Mouse (Mus musculus) brain, adult 2 months (tissue): ENCODE results near the gene Rtn2.

Experiments
- DNase-seq: peaks from one replicate; pipeline ENCODE4 v3.0.0; 2011; ENCODE audit warnings: low read depth, low spot score

Gene Rtn2

DNA sequence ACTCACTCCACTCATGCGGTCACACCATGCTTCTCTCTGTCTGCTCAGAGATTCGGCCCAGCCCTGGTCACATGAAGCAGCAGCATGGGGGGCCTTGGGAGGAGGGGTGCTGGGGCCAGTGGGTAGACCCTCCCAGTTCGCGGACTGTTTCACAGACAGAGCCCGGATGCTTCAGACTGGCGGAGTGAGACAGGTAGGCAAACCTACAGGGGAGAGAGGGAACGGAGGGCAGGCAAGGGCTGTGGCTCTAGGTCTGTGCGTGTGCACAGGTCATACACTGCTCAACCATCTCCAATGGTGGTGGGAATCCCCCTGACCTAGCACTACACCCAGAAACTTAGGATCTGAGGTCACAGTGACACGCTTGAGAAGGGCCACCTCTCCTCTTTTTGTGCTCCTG is 37.0 kb downstream of the Rtn2 start:
- no peak for DNase-seq

DNA sequence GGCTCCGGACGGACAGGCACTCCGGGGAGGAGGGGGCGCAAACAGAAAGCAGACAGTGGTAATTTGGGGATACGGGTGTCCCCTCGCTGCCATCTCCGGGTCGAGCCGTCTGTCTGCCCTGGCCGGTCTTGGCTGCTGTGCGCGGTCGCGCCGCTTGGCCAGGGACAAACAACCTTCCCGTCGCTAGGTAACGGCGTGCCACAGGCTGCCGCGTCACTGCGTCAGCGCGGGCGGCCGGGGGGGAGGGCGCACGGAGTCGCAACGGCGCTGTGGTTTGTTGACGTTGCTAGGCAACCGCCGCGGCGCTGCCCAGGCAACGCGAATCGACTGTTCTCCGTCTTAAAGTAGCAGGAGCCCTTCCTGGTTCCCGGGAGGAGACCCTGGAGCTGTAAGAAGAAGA is 37.5 kb downstream of the Rtn2 start:
- DNase-seq = peak; percentile 98

DNA sequence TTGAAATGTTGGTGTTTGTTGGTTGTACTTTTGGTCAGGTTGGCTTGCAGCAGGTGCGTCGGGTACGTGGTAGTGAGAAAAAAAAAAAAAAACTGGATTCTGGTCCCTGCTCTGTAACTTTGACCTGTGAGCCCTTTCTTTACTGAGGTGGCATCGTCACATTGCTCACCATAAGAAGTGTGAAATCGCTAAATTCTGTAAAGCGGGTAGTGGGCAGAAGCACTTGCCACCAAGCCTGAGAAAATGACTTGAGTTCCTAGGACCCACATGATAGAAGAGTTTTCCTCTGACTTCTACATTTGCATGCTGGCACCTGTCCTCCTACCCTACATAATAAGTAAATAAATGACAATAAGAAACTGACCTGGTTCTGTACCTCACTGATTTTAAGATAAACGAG is 38.2 kb downstream of the Rtn2 start:
- no peak for DNase-seq

DNA sequence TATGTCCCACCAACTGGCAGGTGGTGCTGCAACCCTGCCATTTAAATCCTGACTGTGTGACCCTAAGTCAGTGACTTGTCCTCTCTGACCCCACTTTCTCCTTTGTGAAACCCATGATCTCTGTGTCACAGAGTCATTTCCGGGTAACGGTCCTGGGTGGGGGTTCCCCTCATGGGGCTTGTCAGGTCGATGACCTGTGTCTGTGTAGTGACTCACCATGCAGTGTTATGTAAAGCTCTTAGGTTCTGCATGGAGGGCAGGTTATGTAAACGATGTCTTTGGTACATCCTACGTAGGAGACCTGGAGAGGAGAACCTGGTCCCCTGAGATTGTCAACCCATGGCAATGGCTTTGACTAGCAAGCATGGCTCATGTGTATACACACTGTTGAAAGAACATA is 39.0 kb downstream of the Rtn2 start:
- DNase-seq = no peak

DNA sequence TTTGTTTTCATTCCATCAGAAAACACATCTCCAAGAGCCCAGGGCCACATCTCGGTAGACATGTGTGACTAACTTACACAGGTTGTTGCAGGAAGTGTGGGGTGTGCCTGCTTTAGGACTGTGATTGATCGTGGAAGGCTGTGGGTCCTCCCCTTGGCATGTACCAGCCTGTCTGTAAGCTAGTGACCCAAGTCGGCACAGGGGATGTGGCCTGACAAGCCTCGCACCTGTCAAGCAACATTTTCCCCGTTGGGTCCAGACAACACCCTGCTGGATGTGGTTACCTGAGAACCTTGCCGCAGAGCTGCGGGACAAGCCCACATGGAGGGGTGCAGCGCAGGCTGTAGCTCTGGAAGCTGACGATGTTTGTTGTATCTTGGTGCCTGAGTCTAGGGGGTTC is 40.1 kb downstream of the Rtn2 start:
- no peak for DNase-seq

DNA sequence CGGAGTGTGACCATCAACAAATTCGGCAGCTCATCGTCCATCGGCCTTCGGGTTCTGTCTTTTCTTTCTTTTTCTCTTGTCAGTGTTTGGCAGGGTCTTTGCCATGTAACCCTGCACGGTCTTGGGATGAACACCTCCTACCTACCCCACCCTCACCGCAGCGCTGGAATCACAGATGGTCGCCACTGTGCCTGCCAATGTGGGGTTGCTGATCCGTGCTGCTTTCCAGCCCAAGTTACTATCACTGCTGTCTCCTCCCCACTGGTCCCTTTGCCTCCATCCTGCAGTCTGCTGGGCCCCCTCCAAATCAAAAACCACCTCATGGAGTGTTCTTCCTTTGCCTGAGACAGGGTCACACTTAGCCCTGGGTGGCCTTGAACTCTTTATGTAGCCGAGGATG is 41.8 kb downstream of the Rtn2 start:
- no peak for DNase-seq

DNA sequence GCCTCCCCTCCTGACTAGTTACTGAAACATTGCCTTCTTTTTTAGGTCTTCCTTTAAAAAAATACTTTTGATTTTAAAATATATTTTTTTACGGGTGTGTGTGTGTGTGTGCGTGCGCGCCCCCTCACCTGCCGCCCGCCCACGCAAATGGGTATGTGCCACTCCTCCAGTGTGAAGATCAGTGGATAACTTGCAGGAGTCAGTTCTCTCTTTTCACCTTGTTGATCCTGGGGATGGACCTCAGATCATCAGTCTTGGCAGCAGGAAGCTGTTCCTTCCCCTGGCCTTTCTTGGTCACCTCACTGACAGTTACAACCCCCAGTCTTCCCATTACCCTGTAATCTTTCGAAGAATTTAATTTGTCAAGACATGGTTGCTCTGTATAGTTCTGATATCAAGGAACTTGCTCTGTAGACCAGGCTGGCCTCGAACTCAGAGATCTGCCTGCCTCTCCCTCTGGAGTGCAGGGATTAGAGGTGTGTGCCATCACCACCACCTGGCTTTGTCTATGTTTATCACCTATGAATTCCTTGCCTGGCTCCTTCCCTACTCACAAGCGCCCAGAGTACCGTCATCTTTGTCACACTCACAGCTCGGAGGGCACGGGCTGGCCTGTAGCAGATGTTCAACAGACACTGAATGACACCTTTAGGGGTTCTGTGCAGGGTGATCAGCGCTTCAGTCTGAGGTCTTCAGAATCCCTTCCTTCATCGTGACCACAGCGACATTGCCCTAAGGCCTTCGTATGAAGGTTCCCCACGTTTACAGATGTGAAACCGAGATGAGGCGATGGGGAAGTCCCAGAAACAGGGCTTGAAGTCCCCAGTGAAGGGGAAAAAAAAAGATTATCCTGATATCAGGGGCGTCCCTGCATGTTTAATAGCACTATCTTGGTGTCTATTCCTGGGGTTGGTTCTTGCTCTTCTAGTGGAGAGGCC is 43.1 kb downstream of the Rtn2 start:
- no peak for DNase-seq

DNA sequence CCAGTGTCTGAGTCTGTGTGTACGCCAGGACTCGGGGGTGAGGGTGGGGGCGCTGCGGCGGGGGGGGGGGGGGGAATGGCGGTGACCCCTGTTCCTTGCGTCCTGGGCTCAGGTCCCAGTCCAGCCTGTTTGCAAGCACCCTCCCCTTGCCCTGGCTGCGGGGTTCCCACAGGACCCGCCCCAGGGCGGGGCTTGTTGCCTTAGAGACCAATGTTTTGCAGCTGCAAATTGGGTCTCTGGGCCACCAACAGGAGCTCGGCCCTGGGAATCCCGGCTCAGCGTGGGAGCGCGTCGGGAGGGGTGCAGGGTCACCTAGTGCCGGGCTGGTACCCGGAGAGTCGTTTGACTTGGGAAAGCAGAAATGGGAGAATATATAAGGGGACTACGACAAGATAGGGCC is 43.9 kb downstream of the Rtn2 start:
- DNase-seq = peak; percentile 84

DNA sequence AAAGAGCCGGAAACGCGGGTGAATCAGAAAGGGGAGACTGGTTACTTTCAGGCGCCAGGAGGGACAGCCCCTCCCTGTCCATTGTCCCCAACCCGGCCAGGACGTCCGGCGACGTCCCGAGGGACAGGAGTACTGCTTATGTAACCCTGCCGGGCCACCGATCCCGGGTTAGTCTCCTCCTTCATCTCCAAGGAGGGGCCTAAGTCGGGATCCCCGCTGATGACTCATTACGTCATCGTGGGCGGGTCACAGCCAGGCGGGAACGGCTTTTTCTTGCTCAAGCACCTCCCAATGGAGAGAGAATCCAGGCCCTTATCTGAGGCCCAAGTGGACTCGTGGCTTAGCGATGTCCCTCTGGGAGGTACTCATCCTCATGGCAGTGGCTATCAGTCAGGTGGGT is 44.7 kb downstream of the Rtn2 start:
- peak; percentile 96 for DNase-seq

DNA sequence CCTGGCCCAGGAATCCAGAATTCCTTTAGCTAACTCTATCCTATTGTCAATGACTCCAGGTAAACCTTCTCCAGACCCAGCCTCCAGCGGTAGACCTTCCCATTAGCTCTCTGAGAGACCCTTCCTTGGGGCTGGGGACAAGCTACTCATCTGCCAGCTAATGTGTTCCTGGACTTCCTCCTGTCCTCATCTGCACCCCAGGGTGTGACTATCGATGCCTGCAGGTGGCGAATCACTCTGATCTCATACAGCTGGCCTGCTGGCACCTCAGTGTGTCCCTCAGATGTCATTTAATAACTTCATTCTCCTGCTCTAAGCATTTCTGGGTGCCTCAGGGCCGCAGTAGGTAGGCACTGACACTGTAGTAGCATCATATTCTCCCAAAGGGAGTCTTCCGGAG is 45.4 kb downstream of the Rtn2 start:
- no peak for DNase-seq

DNA sequence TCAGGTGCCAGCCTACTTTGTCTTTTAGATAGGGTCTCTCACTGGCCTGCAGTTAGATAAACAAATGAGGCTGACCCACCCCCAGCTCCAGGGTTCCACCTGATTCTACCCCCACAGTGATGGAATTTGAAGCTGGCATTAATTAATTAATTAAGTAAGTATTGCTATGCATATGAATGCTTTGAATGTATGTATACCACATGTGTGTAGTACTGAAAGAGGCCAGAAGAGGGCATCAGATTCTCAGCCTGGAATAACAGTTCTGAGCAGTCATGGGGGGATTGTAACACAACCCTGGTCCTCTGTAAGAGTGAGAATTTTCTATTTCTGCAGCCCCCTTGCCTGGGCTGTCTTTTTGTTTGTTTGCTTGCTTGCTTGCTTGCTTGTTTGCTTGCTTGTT is 46.0 kb downstream of the Rtn2 start:
- no peak for DNase-seq

DNA sequence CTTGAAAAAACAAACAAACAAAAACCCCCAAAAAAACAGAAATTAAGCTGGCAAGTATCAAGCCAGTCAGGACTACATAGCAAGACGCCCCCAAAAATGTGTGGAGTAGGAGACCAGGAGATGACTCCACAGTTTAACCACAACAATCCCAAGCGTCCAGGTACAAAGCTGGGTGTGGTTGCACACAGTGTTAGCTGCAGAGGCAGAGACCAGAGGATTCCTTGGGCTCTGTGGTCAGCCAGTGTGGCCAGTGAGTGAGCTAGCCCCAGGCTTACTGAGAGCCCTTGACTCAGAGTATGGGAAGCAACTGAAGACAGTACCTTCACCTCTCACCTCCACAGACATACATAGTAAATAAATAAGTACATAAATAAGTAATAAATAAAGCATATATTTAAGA is 49.5 kb downstream of the Rtn2 start:
- DNase-seq = no peak

DNA sequence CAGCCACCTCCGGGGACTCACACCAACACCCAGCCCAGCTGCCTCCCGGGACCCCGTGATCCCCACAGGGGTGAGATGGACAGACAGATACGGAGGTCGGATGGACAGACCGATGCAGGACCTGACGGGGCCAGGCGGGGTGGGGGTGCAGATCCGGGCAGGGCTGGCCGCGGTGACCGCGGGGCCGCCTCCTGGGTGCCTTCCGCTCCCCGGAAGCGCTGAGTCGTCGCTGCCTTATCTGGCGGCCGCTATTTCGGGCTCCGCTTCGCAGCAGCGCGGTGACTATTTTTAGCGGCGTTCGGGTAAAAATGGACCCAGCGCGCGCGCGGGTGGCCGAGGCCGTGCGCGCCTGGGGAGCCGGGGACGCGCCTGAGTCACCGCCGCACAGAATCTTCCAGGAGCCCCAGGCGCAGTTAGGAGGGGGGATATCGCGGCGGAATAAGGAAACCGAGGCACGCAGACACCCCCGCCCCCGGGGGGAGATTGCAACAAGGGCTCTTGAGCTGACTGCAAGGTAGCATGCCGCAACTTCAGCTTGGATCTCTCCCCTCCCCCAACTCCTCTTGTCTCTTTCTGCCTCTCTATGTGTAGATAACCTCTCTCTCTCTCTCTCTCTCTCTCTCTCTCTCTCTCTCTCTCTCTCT is 50.4 kb downstream of the Rtn2 start:
- DNase-seq = peak; percentile 94

DNA sequence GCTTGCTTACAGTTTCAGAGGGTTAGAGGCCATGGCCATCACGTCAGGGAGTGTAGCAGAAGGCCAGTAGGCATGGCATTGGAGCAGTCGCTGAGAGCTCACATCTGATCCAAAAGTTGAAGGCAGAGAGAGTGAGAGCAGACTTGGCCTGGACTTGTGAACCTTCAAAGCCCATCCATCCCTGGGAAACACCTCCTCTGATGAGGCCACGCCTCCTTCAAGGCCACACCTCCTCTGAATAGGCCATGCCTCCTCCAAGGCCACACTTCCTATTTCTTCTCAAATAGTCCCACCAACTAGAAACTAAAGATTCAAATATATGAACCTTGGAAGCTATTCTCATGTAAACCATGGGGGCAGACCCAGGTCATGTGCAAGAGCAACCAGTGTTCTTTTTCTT is 53.2 kb downstream of the Rtn2 start:
- no peak for DNase-seq

DNA sequence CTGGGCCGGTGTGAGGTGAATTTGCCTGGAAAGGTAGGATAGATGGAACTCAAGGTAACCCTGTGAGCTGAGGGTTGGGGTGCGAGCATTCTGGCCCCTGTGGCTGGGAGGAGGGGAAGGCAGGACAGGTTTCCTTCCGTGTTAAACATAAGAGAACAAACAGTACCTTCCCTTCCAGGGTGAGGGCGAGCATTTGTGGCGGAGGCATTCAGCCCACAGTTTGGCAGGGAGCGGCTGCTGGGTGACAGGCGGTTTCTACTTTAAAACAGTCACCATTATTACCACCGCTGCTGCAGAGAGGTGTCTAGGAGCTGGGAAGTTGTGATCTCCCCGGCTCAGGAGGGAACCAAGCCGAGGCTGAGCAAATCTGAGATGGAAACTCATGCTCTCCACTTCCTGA is 54.7 kb downstream of the Rtn2 start:
- peak; percentile 65 for DNase-seq

DNA sequence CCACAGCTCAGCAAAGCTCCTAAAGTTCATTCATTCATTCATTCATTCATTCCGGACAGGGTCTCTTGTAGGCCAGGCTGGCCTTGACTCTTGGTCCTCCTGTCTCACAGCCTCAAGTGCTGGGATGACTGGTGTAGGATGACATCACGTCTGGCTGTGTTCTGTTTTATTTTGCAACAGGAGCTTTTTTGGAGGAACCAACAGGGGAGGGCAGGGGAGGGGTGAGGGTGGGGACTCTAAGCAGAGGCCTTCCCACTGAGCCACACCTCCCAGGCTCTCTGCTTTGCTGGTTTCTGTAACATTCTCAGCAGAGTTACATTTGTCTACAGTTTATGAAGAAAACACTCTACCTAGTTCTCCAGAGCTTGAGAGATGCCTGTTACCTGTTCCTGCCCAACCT is 55.6 kb downstream of the Rtn2 start:
- no peak for DNase-seq

DNA sequence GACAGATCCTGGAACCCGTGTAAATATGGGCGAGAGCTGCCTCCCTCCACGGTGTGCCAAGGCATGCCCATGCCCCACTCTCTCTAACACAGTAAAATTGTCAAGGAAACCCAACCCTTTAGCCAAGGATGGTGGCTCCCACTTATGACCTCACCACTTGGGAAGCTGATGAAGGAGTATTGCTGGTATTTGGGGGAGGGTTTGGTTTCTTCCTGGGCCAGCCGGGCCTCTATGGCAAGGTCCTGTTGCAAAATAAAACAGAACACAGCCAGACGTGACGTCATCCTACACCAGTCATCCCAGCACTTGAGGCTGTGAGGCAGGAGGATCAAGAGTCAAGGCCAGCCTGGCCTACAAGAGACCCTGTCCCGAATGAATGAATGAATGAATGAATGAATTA is 56.2 kb downstream of the Rtn2 start:
- no peak for DNase-seq

DNA sequence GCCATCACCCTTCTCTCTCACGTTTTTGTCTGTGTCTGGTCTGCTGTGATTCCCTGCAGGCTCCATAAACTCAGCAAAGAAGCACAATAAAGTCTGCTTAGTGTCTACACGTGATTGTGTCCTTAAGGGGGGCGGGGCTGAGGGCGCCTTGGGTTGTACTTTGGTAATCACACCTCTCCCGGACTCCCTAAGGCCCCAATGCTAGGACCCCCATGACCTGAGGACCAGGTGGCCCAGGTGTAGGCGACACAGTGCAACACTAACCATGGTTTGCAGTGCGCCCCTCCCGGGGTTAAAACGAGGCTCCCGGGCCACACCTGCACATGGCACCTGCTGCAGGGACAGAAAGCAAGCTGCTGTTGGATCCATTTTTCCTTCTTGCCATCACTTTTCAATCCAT is 58.8 kb downstream of the Rtn2 start:
- DNase-seq = no peak

DNA sequence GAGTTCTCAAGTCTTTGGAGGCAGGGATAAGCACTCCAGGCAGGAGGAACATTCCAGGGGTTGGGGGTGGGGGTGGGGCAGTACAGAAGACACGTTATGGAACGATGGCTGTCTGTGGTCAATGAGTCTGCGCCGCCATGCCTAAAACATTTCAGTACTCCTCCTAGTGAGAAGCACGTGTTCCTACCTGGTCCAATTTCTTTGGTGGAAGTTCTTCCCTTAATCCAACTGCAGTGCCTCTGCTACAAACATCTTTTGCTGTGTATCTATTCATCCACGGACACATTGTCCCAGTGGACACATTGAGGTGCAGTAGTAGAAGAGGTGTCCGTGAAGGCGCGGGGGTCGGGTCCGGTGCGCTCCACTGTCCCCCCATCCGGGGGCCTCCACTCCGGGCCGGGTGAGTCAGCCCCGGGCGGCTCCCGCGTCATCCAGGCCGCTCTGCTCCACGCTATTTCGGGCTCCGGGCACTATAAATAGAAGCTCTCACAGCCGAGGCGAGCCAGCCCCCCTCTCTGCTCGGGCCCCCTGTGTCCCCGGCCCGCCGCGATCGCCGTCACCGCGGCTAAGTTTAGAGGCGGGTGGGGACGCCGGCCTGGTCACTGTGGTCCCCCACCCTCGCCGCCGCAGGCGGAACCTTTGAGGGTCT is 59.5 kb downstream of the Rtn2 start:
- peak; percentile 74 for DNase-seq

DNA sequence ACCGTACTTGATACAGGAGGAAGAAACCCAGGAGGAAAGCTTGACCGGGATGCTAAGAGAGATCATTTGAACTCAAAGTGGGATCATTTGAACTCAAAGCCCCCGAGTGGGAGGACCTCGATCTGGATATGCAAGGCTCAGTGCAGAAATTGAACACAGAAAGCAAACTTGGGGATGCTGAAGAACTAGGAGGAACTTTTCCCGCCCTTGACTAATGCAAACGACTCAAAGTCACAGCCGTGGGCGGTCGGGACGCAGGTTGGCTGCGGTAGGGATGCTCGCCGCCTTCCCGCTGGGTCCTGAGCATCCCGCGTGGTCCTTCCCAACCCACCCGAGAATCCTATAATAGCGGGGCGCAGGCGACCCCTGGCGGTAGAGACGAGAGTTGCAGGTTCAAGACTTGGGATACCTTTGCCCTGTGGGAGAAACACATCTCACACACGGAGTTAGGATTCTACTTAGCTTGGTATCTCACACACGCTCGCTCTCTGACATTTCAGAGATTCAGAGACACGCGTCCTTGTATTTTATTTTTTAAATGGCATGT is 60.1 kb downstream of the Rtn2 start:
- peak; percentile 92 for DNase-seq

DNA sequence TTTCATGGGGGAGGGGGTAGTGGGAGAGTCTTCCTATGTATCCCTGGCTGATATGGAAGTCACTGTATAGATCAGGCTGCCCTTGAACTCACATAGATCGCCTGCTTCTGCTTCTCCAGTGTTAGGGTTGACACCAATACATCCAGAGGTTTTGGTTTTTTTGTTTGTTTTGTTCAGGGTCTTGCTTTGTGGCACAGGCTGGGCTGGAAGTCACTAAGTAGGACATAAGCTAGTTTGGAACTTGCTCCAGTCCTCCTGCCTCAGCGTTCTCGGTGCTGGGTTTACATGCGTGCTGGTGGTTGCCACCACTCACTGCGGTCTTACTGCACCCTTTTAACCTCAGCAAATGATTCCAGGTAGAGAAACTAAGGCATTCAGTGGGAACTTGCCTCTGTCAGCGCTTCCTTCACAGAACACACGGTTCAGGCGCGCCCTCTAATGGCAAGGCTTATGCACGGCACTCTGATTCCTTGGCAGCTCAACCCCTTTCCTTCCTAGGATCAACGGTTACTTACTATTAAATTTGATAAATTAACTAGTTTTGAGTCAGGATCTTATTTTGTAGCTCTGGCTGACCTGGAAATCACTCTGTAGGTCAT is 60.9 kb downstream of the Rtn2 start:
- peak; percentile 91 for DNase-seq

DNA sequence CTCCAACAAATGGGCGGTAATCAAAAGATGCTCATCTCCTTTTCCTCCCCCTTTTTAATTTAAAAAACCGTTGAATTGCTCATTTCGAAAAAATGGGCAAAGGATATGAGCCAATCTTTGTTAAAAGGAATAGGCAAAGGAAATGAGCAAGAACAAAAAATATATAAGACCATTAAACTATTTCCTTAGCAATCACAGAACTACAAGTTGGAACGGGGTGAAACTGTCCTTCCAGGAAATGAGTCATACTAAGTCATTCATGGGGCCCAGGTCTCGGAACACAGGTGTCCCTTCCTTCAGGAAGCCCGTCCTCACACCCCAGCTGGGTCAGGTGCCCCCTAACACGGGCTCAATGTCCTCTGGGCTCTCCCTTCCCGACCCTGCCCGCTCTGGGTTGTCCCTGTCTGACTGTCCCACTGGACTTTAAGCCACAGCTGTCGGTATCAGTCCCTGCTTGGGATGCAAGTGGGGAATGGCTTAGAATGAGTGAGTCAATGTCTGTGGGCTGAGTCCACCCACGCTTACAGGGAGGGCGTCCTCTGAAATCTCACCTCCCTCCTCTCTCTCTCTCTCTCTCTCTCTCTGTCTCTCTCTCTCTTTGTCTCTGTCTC is 61.9 kb downstream of the Rtn2 start, which contains the start of gene Ercc1:
Gene Ercc1, plus strand, starts transcription at position 542 of the 611 bp plus-strand sequence.
- no peak for DNase-seq
